Mouse (Mus musculus) hindbrain, embryonic 10.5 days (tissue): ENCODE measurements around the gene Rev1. TPM values are rescaled to one million over a fixed set of nuclear protein-coding genes. Genes with fewer than 3 reads are reported as not detected.

Experiments
- DNase-seq: peaks from one replicate; pipeline ENCODE4 v3.0.0-alpha.2; 2017; ENCODE audit warnings: low spot score
- H3K27ac ChIP-seq: fragments of 300-500 bp; sonication (generic); 2 replicates; pipeline ENCODE4 v1.5.1; 2016; ENCODE audit warnings: mild to moderate bottlenecking, moderate library complexity
- H3K27me3 ChIP-seq: fragments of 300-500 bp; sonication (generic); 2 replicates; pipeline ENCODE4 v1.6.1; 2016; ENCODE audit warnings: mild to moderate bottlenecking; ENCODE audit not compliant: poor library complexity, insufficient read depth, severe bottlenecking
- H3K36me3 ChIP-seq: fragments of 300-500 bp; sonication (generic); 2 replicates; pipeline ENCODE4 v1.6.1; 2016; ENCODE audit warnings: mild to moderate bottlenecking, moderate library complexity
- H3K4me1 ChIP-seq: fragments of 300-500 bp; sonication (generic); replicated peaks from 2 replicates; pipeline ENCODE4 v1.6.1; 2016; ENCODE audit warnings: mild to moderate bottlenecking
- H3K4me3 ChIP-seq: fragments of 300-500 bp; sonication (generic); 2 replicates; pipeline ENCODE4 v1.5.1; 2016; ENCODE audit warnings: mild to moderate bottlenecking, moderate library complexity
- H3K9me3 ChIP-seq: fragments of 300-500 bp; sonication (generic); 2 replicates; pipeline ENCODE4 v1.6.1; 2016; ENCODE audit warnings: mild to moderate bottlenecking, moderate library complexity
- WGBS: fragments of 180-500 bp; shearing (Covaris S2); methylation state at CpG from one replicate; pipeline ENCODE4 v1.1.7; 2016; 5-methylcytosine and 5-hydroxymethylcytosine counted together
- polyA plus RNA-seq: library from polyadenylated mRNA; unstranded; fragments of >200 nt; fragmentation: Nextera tagmentation; extraction: Ambion mirVana; gene quantifications from 2 replicates; pipeline ENCODE4 v1.2.1, GENCODE M21; 2016

Gene Rev1
- polyA plus RNA-seq, 1 experiment from 2014 or later: 32.6 TPM

DNA sequence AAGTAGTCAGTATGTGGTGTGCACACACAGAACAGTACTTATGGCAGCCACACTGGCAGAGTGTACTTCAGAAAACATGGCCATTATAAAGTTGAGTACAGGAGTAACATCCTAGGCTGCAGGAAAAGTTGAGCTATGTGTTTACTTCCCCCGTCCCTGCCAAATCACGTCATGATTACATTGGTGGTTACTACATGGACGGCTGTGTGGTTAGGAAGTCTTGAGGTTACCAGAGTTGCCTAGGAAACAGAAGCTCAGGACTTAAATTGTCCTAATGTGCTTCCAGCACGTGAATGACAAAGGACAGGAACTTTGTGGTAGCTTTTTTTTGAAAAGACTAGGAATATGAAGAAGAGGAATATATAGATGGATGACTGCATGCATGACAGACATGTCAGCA is 80.0 kb downstream of the Rev1 start:
- H3K9me3 ChIP-seq: no peaks in the 10 kb centered on the region
- no peak overlapping the region for H3K27ac ChIP-seq
- no peak for DNase-seq
- peaks cover 100% of the 10 kb centered on the region for H3K36me3 ChIP-seq
- H3K27me3 ChIP-seq: no peaks in the 10 kb centered on the region
- no peak overlapping the region for H3K4me3 ChIP-seq
- 80% methylated on average over 4 of the region's 4 CpGs for WGBS
- H3K4me1 ChIP-seq: no peaks in the 10 kb centered on the region

DNA sequence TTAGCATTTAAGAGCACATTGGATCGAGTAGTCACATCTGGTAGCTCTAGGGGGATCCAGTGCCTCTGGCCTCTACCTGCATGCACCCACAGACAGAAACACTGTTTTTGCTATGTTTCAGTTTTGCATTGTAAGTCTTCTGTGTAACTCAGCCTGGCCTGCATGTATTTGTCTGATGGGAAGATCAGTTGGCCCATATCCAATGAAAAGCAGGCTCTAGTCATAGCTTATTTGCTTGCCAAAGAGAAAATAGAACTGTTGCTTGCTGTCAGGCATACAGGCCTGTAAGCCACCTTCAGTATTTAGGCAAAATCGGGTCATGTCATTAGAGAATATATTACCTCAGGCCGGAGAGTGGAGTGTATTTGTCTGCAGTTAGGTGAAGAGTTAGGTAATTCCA is 81.5 kb downstream of the Rev1 start:
- Histone ChIP-seq H3K27me3 (no peaks in the 10 kb centered on the region), H3K9me3 (no peaks in the 10 kb centered on the region), H3K4me1 (no peaks in the 10 kb centered on the region), H3K4me3 (no peak overlapping the region), H3K27ac (no peak overlapping the region), H3K36me3 (peaks cover 98% of the 10 kb centered on the region)
- DNase-seq: no peak
- 94% methylated on average over 3 of the region's 3 CpGs for WGBS

DNA sequence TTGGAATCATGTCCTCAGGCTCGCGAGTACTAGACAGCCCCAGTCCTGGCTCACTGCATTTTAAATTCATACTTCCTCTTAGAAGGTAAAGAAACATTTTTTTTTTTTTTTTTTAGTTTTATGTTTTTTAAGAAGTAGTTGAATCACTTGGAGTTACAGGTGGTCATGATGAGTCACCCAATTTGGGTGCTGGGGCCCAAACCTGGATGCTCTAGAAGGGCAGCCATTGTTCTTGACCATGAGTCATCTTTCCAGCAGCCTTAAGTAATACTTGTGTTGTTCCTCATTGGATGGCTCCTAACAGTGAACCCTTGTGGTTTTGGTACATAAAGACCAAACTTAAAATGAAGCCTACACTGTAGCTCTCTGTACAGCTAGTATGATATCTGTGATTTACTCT is 90.7 kb downstream of the Rev1 start:
- Histone ChIP-seq H3K27ac (no peak overlapping the region), H3K27me3 (no peaks in the 10 kb centered on the region), H3K36me3 (peaks cover 93% of the 10 kb centered on the region), H3K4me1 (no peaks in the 10 kb centered on the region), H3K4me3 (no peak overlapping the region), H3K9me3 (0 out of 2 replicates have a peak, but pooled peaks cover 5% of the 10 kb centered on the region)
- DNase-seq: no peak
- 96% methylated on average over 2 of the region's 2 CpGs for WGBS

DNA sequence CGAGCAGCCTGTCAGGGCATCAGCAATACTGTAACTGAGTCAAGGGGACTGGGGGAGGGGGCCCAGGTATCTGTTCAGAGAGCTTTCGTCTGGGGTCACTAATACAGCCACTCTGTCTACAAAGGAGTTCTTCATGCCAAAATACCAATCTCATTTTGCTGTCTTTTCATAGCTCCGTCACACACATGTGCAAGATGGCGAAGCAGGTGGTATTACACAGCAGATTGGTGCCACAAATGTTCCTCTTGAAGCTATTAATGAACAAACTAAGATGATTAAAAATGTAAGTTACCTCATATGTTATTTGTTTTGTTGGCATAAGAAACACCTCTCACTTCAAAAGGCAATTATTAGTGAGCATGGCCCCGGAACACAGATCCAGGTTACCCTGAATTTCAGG is 92.2 kb downstream of the Rev1 start:
- H3K4me3 ChIP-seq: no peak overlapping the region
- no peak for DNase-seq
- WGBS: 93% methylated on average over 5 of the region's 5 CpGs
- H3K9me3 ChIP-seq: 0 out of 2 replicates have a peak, but pooled peaks cover 5% of the 10 kb centered on the region
- peaks cover 96% of the 10 kb centered on the region for H3K36me3 ChIP-seq
- no peaks in the 10 kb centered on the region for H3K4me1 ChIP-seq
- no peak overlapping the region for H3K27ac ChIP-seq
- no peaks in the 10 kb centered on the region for H3K27me3 ChIP-seq

DNA sequence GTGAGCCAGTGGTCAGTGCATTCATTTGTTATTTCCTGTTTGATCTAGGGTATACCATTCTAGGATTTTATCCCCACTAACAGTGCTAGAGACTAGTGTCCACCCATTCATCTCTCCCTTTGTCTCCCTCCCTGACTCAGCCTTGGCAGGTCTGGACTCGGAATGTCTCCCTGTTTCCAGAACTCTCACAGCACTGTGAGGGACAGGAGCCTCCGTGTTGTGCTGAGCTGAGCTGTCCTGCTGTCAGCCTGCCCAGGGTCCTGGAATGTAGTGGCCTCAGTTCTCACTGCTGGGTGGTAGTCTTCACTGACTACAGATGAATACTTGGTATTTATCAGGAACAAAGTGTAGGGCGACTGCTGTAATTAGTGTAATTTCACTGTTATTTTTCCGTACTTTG is 94.1 kb downstream of the Rev1 start:
- no peak for DNase-seq
- Histone ChIP-seq H3K9me3 (no peaks in the 10 kb centered on the region), H3K36me3 (peaks cover 88% of the 10 kb centered on the region), H3K4me3 (no peak overlapping the region), H3K27me3 (no peaks in the 10 kb centered on the region), H3K27ac (no peak overlapping the region), H3K4me1 (no peaks in the 10 kb centered on the region)
- WGBS: 92% methylated on average over 4 of the region's 4 CpGs

DNA sequence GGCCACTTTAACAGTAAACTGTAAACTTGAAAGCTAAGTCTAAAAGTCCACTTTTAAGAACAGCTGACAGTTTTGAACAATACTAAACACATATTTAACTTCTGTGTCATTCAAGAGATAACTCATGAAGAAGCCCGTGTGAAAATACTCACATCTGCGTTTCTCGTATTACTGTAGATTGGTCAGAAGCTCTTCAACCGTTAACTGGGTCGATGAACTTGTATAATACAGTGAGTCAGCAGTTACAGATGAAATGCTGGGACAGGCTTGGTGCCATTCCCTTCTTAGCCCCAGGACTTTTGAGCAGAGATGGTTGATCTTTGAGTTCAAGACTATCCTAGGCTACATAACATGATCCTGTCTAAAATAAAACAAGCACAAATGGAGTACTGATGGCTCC is 98.2 kb downstream of the Rev1 start:
- 95% methylated on average over 5 of the region's 5 CpGs for WGBS
- DNase-seq: no peak
- Histone ChIP-seq H3K9me3 (no peaks in the 10 kb centered on the region), H3K36me3 (peaks cover 62% of the 10 kb centered on the region), H3K4me1 (no peaks in the 10 kb centered on the region), H3K27ac (no peak overlapping the region), H3K27me3 (no peaks in the 10 kb centered on the region), H3K4me3 (no peak overlapping the region)

DNA sequence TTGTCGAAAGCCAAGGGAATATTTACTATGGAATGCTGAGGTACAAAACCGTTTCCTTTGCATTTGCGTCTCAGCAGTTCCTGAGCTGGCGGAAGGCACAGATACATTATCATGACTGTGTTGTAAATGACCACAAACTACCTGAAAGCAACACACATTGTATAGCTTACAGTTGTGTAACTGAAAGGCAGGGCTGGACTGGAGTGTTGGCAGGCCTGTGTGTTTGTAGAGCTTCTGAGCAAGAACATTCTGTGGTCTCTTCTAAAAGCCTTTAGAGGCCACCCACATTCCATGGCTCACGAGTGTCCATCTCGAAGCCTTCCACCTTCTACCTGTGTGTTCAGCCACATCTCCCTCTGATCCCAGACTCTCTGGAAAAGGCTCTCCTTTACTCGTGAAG is 102.3 kb downstream of the Rev1 start:
- WGBS: 93% methylated on average over 7 of the region's 7 CpGs
- H3K9me3 ChIP-seq: no peaks in the 10 kb centered on the region
- H3K36me3 ChIP-seq: peaks cover 61% of the 10 kb centered on the region
- no peak overlapping the region for H3K27ac ChIP-seq
- no peaks in the 10 kb centered on the region for H3K4me1 ChIP-seq
- no peak overlapping the region for H3K4me3 ChIP-seq
- no peaks in the 10 kb centered on the region for H3K27me3 ChIP-seq
- DNase-seq: no peak

DNA sequence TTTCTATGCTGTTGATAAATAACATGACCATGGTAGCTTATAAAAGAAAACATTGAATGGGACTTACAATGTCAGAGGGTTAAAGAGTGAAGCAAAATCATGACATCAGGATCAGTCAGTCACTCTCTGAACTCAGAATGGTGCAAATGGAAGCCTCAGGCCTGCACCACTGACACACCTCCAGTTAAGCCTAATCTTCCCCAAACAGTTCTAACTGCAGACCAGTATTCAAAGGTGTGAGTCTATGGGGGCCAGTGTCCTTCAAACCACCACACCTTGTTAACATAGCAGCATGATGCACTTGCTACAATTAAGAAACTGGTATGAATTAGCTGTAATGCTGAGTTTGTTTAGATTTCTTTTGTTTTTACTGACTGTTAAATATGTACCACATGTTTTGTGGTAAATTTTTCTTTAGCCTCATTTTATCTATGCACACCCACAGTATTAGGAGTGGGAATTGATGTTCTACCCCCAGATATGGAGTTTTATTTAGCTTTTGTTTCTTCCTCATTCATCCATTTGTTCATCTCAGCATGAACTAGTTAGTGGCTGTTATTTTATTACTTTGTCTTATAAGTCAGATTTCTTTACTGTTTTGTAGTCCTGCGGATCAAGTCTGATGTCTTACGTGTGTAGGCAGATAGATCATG is 114.9 kb downstream of the Rev1 start:
- no peak overlapping the region for H3K4me3 ChIP-seq
- 93% methylated on average over 2 of the region's 2 CpGs for WGBS
- no peaks in the 10 kb centered on the region for H3K4me1 ChIP-seq
- H3K27me3 ChIP-seq: no peaks in the 10 kb centered on the region
- no peaks in the 10 kb centered on the region for H3K9me3 ChIP-seq
- DNase-seq: no peak
- H3K27ac ChIP-seq: no peak overlapping the region
- H3K36me3 ChIP-seq: peaks cover 20% of the 10 kb centered on the region

DNA sequence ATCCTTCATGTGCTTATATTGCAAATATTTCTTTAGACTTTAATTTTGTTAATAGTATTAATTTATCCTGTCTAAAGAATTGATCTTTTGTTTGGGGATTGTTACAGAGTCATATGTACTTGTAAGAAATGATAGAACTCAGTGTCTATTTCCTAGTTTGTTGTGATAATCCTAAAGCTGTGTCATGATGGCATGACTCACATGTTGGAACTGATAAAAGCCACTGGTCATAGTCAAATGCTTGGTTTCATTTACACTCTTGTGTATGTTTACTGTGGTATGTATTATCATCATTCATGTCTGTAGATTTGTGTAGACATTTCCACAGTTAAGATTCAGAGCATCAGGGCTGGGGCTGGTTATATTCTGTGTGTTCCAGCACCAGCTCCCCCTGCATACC is 117.1 kb downstream of the Rev1 start:
- Histone ChIP-seq H3K4me3 (no peak overlapping the region), H3K27me3 (no peaks in the 10 kb centered on the region), H3K4me1 (no peaks in the 10 kb centered on the region), H3K27ac (no peak overlapping the region), H3K36me3 (no peaks in the 10 kb centered on the region), H3K9me3 (no peaks in the 10 kb centered on the region)
- no peak for DNase-seq

DNA sequence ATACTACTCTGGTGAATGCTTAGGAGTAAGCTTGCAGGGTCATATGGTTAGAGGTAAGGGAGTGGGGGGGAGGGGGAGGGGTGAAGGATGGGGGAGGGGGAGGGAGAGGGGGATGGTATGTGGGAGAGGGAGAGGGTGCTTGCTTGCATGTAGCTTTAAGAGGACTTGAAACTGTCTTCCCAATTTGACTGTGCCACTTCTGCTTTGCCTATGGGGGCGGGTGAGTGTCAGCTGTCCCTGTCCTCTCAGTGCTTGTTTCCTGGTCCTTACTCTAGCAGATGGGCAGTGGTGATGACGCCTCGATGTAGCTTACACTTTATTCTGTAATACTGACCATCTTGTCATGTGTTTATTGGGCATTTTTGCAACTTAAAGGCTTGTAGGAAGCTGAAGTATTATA is 117.5 kb downstream of the Rev1 start:
- WGBS: 86% methylated on average over 3 of the region's 3 CpGs
- H3K4me3 ChIP-seq: no peak overlapping the region
- no peaks in the 10 kb centered on the region for H3K27me3 ChIP-seq
- H3K36me3 ChIP-seq: no peaks in the 10 kb centered on the region
- no peaks in the 10 kb centered on the region for H3K9me3 ChIP-seq
- DNase-seq: no peak
- no peak overlapping the region for H3K27ac ChIP-seq
- no peaks in the 10 kb centered on the region for H3K4me1 ChIP-seq

DNA sequence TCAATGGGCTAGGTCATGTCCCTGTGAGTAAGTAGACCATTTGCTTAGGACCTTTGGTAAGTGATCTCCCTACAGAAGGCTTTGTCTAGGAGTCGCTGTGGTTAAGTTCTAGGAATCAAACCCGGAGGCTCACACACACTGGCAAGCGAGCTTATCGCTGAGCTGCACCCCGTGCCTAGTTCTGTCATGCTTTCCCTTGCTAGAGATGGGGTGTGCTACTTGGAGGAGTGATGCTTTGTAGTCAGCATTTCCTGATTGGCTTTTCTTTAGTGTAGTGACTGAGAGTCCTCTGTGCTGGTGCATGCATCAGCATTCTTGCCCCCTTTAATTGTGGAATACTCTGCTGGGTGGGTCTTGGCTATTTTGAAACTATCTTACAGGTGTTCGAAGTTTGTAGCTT is 118.0 kb downstream of the Rev1 start:
- no peaks in the 10 kb centered on the region for H3K9me3 ChIP-seq
- WGBS: 85% methylated on average over 6 of the region's 6 CpGs

DNA sequence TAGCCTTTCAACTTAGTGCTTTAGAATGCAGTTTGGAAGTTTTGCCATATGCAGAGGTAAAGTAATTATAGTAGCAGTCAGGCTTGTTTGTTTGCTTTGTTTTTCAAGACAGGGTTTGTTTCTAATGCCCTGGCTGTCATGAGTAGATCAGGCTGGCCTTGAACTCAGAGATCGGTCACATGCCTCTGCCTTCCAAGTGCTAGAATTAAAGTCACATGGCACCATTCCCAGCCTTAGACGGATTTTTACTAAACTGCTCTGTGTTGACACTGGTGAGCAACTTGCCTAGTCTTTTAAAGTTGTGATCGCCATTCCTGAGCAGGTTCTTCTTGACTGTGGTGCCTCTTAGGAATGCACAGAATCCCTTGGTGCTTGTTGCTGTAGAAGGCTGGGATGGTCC is 122.9 kb downstream of the Rev1 start:
- H3K36me3 ChIP-seq: no peaks in the 10 kb centered on the region
- H3K9me3 ChIP-seq: no peaks in the 10 kb centered on the region
- DNase-seq: no peak
- H3K4me3 ChIP-seq: no peak overlapping the region
- H3K27ac ChIP-seq: no peak overlapping the region
- H3K4me1 ChIP-seq: no peaks in the 10 kb centered on the region
- 78% methylated on average over 3 of the region's 3 CpGs for WGBS
- H3K27me3 ChIP-seq: no peaks in the 10 kb centered on the region

More for the DNA sequence above, 118.0 kb downstream of the Rev1 start:
- no peak overlapping the region for H3K4me3 ChIP-seq
- no peaks in the 10 kb centered on the region for H3K4me1 ChIP-seq
- H3K36me3 ChIP-seq: no peaks in the 10 kb centered on the region
- H3K27me3 ChIP-seq: no peaks in the 10 kb centered on the region
- no peak for DNase-seq
- H3K27ac ChIP-seq: no peak overlapping the region

DNA sequence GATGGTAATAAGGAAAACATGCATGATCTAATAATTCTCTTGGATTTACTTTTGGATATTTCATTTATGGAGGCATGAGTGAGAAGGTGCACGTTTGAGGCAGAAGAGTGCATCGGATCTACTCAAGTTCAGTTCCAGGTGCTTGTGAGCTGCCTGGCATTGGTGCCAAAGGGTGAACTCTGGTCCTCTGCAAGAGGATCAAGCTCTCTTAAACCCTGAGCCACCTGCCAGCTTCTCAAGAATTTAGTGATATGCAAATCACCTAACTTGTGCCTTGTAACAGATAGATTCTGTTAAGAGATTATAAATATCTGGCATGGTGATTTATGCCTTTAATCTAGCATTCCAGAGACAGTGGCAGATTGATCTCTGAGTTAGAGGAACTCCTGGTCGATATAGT is 126.6 kb downstream of the Rev1 start:
- H3K27ac ChIP-seq: no peak overlapping the region
- no peak overlapping the region for H3K4me3 ChIP-seq
- 93% methylated on average over 3 of the region's 3 CpGs for WGBS
- H3K9me3 ChIP-seq: no peaks in the 10 kb centered on the region
- H3K36me3 ChIP-seq: no peaks in the 10 kb centered on the region
- peaks cover 11% of the 10 kb centered on the region for H3K4me1 ChIP-seq
- DNase-seq: no peak
- no peaks in the 10 kb centered on the region for H3K27me3 ChIP-seq
